Mouse (Mus musculus) heart, postnatal 25 days (tissue): Measurements from ENCODE around the gene Fam168b. TPM values are rescaled to one million over a fixed set of nuclear protein-coding genes. Genes with fewer than 3 reads are reported as not detected.

ENCODE experiments used
- DNase-seq: peaks from one replicate; pipeline ENCODE4 v3.0.0; 2022; ENCODE audit warnings: low spot score
- intact Hi-C: fragments of 180-260 bp; cut with DNase I; formaldehyde crosslinking; loops from one replicate; pipeline ENCODE4 v1.15.1; 2025
- total RNA-seq, 2 experiments: library from RNA; stranded (reverse); gene quantifications; 2 replicates each; pipeline ENCODE4 v1.2.3; 2021

Fam168b gene
- total RNA-seq, 2 experiments from 2014 or later = 43.0 to 45.3 TPM

DNA sequence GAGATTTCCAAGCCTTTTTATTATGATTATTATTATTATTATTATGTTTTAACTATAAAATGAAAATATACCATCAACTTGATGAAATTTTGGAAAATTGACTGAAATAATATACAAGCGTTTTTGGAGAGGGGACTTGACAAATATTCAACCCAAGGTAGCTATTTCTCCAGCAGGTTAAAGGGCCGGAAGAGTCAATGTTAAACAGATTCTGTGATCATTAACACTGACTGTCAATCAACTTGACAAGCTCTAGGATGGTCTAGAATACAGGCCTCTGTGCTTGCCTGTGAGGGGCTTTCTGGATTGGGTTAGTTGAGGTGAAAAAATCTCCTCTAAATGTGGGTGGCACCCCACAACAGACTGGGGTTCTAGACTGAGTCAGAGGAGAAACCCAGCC is 10.9 kb upstream of the Fam168b start:
- no peak for DNase-seq
- intact Hi-C loops = no loop called here

DNA sequence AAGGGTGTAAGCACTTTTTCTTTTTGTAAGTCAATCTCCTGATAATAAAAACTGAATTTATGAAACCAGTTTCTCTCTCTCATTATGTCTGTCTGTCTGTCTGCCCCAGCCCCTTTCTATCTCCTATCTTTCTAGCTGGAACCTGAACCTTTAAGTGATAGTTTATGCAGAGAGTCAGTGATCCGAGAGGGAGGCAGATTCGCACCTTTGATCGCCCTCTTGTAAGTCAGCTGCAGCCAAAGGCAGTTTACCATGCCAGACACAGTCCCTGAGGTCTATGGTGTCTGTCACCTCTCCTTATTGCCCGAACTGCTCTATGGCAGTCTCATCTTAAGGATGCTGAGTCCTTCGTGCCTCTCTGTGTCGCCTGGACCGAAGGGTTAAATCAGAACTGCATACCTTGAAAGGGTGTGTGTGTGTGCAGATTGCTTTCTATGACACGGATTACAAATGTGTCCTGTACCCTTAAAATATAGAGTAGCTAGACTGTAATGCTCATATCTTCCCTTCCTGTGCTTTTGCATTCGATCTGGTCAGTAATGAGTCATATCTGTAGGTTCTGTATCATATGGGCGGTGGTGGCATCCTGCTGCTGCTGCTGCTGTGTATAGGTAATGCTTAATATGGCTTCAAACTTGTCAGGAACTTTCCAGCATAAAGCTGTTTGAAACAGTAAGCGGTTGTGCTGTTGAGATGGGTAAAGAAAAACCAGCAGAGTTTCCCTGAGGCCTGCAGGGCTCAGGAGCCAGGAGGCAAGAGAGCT is 9.4 kb upstream of the Fam168b start:
- intact Hi-C loops = no loop called here
- no peak for DNase-seq

GRCm38 (mm10) chr1:34851562-34851961 is 8.7 kb upstream of the Fam168b start:
- intact Hi-C loops = no loop called here
- DNase-seq = no peak

DNA sequence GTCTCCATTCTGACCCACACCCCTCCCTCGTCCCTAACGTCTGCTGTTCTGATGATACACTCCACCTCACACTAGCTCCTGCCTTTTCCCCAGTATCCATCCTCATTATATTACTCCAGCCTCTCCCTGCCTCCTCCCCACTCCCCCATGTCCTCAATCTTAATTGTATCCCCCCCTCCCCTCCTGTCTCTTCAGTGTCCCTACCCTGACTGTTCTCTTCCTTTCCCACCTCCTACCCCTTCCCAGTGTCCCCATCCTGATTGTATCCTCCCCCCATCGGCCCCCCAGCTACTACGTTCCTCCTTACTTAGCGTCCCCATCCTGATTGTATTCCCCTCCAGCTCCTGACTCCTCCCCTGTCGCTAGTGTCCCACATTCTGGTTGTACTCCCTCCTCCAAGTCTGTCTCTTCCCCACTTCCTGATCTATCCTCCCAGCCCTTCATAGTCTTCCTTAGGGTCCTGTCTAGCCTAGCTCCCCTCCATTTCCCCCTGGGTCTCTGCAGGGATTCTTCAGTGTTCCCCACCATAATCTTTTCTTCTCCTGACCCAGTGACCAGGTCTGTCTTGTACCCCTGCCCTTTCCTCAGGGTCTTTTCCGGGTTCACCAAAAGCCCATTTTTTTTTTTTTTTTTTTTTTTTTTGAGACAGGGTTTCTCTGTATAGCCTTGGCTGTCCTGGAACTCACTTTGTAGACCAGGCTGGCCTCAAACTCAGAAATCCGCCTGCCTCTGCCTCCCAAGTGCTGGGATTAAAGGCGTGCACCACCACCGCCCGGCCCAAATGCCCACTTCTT is 7.7 kb upstream of the Fam168b start:
- DNase-seq = no peak
- intact Hi-C loops = no loop called here

GRCm38 (mm10) chr1:34849745-34850342 is 7.0 kb upstream of the Fam168b start, which contains the start of gene Plekhb2:
Plekhb2 (plus strand) TSS chr1:34849976.
- intact Hi-C loops = no loop called here
- peak; percentile 79 for DNase-seq

GRCm38 (mm10) chr1:34847070-34847469 is 4.2 kb upstream of the Fam168b start:
- intact Hi-C loops = no loop called here
- DNase-seq = no peak

GRCm38 (mm10) chr1:34842389-34842861 is 440 bp downstream of the Fam168b start:
- DNase-seq = no peak
- intact Hi-C loops = no loop called here

DNA sequence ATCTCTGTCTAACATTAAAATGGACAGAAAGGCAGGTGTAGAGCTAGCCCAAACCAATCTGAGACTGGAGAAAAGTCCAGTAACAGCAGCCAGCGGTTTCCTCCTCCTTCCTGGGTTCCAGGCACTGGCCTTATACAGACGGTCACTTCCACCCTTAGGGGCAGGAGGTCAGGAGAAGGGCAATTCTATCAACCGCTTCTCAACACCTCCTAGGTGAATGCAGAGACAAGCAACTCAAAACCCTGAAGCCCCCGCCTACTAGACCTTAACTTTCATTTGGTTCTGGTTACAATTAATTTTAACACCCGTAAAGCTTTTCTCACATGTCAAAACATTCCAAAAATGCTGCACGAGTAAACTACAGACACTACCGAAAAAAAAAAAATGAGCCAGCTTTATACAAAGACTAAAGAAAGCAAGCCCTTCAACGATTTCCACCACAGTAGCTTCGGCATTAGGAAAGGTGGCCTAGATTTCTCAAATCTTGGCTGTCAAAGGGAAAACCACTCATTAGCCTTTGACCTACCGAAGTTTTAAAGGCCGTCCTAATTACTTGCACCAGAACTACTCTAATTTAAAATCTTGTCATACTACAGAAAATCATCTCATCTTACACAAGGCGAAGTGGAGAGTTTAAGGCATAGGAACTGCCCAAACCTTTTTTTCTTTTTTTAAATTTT is 1.0 kb downstream of the Fam168b start:
- intact Hi-C loops = loop anchor here (2.0 kb wide), 1 partner anchor 15 kb away; no protein-coding TSS in a partner anchor
- DNase-seq = no peak

DNA sequence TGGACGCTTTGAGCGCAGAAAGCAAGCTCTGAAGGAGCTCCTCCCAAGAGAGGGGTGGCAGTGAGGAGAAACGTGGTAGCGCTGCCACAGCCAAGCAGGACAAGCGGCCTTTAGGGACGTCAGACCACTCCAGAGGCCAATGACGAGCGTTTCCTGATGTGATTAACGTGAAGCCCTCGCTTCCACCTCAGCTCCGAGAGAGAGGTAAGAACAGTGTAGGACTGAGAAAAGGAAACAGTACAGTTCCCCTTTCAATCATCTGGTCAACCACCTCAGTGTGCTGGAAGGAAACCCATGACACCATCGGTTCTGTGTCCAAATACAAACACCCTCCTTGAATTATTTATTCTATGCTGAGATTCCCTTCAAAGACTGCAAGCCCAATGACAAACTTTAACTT is 3.6 kb downstream of the Fam168b start:
- intact Hi-C loops = no loop called here
- DNase-seq = no peak

DNA sequence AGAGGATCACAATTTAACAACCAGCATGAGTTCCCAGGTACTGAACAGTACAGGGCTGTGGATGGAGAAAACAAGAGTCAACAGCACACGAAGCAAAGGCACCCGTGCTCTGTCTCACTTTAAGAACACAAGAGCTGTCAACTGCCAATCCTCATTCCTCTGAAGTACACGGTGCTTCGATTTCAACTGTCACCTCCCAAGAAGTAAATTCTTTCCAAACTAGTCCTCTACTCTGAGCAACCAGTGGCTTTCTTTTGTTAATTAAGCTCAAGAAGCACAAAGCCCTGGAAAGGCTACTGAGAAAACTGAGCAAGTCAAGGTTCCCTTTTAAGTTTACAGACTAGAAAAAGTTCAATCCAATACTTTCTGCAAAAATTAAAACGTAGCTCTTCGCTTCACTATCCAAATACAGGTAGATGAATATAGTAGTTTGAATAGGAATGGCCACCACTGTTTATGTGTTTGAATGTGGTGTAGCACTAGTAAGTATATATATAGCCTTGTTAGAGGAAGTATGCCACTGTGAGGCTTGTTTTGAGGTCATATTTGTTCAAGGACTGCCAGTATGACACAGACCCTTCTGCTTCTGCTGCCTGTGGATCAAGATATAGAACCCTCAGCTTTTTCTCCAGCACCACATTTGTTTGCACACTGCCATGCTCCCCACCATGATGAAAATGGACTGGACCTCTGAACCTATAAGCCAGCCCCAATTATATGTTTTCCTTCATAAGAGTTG is 4.7 kb downstream of the Fam168b start:
- intact Hi-C loops = no loop called here
- DNase-seq = no peak

DNA sequence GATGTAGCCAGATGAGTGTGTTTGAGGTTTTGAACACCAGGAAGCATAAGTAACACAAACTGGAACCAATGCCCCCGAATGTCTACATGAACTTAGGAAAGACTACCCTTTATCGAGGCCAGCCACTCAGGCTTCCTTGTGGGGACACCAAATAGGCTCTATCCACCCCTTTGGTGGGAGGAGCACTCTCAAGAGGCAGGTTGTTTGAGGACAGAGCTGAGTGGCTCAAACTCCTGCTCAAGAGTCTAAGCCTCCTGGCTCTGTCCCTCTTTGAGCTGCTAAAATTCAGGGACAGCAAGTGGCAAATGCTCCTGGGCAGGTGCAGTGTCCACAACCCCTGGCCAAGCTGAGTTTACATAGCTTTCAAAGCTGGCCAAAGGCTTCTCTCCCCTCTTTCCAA is 8.0 kb downstream of the Fam168b start:
- intact Hi-C loops = no loop called here
- DNase-seq = no peak

DNA sequence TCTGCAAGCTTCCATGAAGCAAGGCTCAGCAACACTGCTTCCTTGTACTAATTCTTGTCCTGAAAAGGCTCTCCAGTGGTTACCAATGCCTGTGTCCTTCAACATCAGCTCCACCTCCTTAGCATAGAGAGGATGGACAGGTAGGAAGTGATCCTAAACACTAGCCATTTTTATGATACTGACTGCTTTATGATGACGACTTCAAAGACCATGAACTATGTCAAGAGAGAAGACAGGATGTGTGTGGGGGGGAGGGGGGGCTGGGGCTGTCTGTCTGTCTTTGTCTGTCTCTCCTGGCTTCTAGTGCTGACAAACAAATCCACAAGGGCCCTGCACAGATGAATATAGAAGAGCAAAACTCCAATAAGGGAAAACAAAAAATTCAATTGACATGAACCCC is 11.5 kb downstream of the Fam168b start:
- no peak for DNase-seq
- intact Hi-C loops = no loop called here

- intact Hi-C loops = no loop called here
- DNase-seq = no peak
These were observed 11.9 kb downstream of the Fam168b start for GRCm38 (mm10) chr1:34830934-34831333.

GRCm38 (mm10) chr1:34828528-34829294 is 14.2 kb downstream of the Fam168b start:
- intact Hi-C loops = no loop called here
- no peak for DNase-seq

GRCm38 (mm10) chr1:34827900-34828299 is 15.0 kb downstream of the Fam168b start:
- no peak for DNase-seq
- intact Hi-C loops = loop anchor here (2.0 kb wide), 1 partner anchor 13 kb away; no protein-coding TSS in a partner anchor

- intact Hi-C loops = loop anchor here (2.0 kb wide), 1 partner anchor 15 kb away; no protein-coding TSS in a partner anchor
- no peak for DNase-seq
These were observed 17.0 kb downstream of the Fam168b start for GRCm38 (mm10) chr1:34825909-34826308.

DNA sequence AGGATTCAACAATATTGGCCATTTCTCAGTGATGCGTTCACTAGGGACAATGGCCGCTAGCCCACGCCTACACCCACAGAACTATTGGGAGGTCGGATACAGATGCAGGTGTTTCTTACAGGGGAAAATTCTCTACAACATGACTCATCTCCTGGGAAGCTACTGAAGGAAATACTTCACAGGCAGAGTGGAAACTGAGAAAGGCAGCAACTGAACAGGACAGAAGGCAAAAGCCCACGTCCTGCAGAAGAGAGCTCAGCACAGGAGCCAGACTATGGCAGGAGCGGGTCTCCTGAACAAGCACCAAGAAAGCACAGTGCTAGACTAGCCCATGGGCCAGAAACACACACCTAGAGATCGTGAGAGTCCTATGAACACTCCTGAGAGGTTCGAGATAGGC is 18.7 kb downstream of the Fam168b start:
- intact Hi-C loops = loop anchor here (5.0 kb wide), 1 partner anchor 43 kb away; no protein-coding TSS in a partner anchor
- DNase-seq = no peak

- no peak for DNase-seq
These were observed 19.5 kb downstream of the Fam168b start for GRCm38 (mm10) chr1:34823353-34823752.

More at GRCm38 (mm10) chr1:34823353-34823752, 19.5 kb downstream of the Fam168b start:
- intact Hi-C loops = loop anchor here (5.0 kb wide), 1 partner anchor 44 kb away; no protein-coding TSS in a partner anchor
